Mouse (Mus musculus) v-Abl transformed pro-B cells (cell line): Measurements from ENCODE around the gene Slc39a10.

Experiments used
- in situ Hi-C, 2 experiments: fragments of 400-800 bp; cut with MboI; formaldehyde crosslinking; loops; one replicate each; pipeline ENCODE4 v1.15.1; 2025; ENCODE audit not compliant: unreplicated experiment in 2 of 2

Slc39a10 gene

DNA sequence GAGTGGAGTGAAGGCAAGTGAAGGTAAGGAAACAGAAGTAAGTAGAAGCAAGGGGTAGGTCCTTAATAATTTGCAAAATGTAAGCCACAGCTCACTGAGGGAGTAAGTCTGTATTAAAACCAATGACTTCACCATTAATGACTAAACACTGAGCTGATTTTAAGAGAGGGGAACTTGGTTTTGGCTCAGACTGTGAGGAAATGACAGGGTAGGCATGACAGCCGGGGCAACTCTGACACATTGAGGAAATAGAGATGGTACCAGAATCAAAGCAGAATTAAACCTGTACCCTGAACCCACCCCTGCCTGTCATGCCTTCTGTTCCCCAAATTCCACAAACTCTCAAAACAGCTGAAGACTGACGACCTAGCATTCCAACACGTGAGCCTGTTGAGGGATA, 18.9 kb downstream of the Slc39a10 start:
- in situ Hi-C loops, result no loop called here

DNA sequence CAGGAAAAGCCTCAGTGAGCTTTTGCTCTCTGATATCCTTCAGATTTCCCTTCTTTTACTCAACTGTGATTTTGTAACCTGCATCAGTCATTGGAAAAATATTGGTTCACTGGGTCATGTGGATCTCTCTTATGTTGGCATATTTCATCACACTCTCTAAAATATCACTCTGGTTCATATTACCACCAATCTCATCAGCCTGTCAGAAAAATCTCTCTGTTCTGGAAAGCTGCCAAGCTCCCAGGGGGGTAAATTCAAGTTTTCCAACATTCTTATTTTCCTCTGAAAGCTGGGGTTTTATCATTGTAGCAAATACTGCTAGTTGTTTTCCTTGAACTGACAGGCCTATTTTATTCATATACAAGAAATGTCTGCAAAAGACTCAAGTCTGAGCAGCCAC, 22.9 kb downstream of the Slc39a10 start:
- in situ Hi-C loops, result no loop called here

DNA sequence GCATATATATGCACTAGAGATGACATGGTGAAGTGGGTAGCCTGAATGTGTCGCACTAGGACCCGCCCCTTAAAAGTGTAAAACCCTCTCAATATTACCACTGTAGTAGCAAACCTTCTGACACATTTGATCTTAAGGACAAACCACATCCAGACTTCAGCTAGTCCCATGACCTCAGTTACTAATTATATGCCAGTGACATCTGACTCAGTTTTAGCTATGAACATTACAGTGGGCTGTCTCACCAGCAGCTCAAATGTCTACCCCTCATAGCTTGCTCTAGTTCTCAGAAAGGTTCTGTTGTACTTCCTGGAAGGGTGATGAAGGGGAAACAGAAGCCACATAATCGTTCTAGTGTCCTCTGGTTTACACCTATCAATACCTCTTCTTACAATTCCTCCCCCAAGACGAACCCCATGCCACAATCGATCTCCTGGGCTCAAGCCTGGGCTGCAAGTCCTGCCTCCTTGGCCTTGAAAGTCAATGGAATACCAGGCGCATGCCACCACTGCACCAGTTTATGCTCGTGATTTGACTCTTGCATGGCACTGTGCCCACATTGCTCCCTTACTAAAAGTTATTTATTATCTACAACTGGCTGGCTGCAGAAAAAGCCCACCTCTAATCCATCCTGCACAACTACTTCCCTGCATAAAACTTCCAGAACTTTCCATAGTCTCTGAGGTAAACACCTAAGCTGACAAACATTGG, 28.3 kb downstream of the Slc39a10 start:
- in situ Hi-C loops, result no loop called here

DNA sequence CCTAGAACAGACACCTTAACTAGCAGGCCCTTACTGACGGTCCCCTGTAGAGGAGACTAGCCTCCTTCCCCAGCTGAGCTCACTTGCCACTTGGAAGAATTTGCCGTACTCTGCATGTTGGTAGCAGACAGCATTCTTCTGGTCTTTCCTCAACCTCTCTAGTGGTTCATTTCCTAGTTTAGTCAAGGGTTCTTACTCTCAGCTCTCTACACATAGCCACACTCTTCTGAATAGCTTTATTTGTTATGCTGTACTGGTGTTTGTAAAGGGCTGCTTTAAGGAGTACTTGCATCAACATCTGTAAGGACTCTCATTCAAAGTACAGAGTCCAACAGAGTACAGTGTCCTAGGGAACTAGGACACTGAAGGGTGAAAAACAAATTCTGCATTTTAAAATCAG, 29.2 kb downstream of the Slc39a10 start:
- in situ Hi-C loops, result no loop called here

DNA sequence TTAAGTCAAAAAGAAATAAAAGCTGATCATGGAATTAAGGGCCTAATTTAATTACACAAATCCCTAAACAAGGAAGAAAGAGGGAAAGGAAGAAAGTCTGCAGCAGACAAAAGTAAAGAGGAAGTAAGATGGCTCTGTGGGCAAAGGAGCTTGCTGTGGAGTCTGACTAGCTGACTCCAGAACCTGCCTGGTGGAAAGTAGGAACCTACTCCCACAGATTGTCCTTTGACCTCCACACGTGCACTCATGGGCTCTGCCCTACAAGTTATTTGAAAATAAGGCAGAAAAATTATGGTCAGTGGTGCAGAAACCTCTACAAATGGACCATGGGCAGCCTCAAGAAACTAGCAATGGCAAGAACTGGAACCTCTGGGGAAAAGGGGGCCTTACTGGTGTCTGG, 32.6 kb downstream of the Slc39a10 start:
- in situ Hi-C loops, result no loop called here

DNA sequence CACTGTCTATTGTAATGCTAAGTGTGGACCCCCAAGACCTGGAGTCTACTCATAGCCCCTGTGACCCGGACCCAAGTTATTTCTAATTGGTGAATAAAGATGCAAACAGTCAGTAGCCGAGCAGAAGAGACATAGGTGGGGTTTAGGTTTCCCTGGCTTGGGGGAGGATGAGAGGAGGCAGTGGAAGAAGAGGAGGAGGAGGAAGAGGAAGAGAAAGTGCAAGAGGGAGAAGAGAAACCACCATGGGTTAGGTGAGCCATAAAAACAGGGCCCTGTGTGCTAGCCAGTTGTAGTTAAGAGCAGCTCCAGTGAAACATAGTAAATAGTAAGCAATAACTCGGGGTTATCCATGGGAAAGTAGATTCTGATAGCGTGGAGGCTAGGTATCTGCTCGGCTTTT, 34.1 kb downstream of the Slc39a10 start:
- in situ Hi-C loops, result loop anchor here (5.0 to 10.0 kb wide), 5 partner anchors 49 to 1064 kb away; partner anchors contain the start of gene Wdr75 (in 1 of the 2)

DNA sequence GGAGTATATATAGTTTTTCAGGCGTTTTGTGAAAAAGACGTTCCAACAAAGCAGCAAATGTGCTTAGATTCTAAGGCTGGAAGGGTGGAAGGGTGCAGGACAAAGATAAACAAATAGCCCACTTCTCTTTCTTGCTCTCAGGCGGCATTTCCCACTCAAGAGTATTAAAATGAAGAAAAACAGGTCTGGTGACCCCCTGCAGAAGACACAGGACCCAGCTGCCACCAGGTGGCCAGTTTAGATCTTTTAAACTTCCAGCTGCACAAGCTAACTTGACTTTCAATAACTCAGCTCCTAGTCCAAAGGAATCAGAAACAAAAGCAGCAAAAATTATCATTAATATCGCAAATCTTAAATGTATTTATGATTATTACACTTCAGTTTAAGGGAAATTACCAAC, 36.2 kb downstream of the Slc39a10 start:
- in situ Hi-C loops, result loop anchor here (5.0 to 10.0 kb wide), 5 partner anchors 51 to 1062 kb away; partner anchors contain the start of gene Wdr75 (in 1 of the 2)

DNA sequence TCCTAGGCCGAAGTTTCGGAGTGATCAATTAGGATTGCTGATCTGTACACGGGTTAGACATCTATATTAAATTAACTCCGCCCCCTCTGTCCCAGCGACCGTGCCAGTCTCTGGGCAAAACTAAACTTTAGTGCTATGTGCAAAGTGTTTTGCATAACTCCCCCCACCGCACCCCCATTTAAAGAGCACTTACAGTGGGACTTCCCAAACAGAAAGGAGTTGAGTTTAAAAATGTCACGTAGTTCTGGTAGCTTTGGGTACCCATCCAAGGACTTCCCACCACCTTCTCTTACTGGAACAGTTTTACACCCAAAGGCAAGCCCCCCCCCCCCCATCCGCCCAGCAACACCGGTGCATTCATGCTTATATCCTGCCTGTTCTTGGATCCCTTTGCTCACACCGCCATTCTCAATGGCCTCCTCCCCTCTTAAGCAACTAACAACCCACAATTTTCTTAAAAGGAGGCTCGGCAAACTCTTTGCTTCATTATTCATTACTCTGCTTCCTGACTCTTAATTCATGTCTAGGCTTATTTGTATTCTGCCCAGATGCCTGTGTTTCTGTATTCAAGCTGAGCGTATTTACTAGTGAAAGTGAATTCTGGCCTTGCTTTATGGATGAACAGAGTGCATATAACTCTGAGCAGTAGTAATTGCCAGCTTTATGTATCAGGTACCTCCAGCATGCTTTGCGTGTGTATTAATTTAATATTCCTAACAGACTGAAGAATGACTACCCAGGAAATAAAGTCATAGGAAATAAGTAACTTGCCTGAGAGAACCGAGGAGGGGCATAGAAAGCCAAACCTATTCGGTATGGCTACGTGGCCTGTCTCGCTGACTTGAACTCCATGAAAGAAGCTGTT, 38.4 kb downstream of the Slc39a10 start:
- in situ Hi-C loops, result loop anchor here in 1 of 2 experiments (10.0 kb wide), 2 partner anchors 419 to 1059 kb away; partner anchors contain the start of gene Wdr75

DNA sequence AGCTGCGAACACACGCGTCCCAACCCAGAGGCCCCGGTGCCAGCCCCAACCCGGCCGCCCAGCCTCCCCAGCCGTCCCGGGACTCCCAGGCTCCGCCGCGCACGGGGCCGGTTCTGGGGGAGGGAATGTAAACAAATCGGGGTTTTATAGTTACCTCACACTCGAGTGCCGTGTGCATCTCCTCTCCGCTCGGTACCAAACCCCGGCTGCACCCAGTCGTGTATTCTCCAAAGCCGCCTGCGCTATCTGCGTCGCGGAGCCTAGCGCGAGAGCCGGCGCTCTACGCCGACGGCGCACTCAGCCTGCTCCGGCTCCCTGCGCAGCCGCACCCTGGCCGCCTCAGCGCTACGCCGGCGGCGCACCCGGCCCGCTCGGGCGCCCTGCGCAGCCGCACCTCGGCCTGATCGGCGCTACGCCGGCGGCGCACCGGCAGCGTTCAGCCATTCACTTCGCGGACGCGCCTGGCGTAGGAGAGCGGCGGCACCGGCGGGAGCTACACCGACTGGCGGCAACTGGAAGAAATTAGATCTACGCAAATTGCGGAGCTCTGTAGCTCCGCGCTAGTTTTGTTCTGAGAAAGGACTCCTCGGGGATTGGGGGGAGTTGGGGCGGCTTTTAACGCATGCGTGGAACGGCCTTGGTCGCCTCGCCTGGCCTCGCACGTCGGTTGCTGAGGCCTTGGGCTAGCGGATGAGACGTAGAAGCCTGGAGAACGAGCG, 39.2 kb downstream of the Slc39a10 start:
- in situ Hi-C loops, result loop anchor here in 1 of 2 experiments (10.0 kb wide), 2 partner anchors 419 to 1059 kb away; partner anchors contain the start of gene Wdr75

DNA sequence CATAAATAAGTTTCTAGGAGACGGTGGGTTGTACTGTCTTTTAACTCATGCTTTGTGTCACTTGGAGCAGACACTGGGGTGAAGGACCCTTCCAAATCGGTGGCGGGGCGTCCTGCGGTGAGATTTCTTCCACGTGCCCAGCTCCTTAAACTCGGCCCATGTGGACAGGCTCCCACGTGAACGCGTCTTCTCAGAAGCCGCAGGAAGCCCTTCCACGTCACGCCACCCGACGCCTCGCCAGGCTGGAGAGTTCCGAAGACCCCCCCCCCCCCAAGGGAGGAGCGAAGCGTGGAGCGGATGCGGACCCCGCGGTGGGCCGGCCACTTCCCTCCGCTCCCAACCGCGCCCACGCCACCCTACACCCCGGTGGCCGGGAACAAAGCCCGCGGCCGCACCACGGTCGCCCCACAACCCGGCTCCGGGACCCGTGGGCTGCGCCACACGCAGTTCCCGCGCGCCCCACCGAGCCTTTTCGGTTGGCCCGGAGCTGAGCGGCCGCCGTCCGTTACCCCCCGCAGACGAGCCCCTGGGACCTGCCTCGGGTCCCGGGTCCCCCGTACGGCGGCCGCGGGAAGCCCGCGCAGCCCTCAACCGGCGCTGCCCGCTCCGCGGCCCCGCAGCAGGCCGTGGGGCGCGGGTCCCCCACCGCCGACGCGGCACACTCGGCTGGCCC, 39.9 kb downstream of the Slc39a10 start:
- in situ Hi-C loops, result loop anchor here in 1 of 2 experiments (10.0 kb wide), 2 partner anchors 418 to 1058 kb away; partner anchors contain the start of gene Wdr75

DNA sequence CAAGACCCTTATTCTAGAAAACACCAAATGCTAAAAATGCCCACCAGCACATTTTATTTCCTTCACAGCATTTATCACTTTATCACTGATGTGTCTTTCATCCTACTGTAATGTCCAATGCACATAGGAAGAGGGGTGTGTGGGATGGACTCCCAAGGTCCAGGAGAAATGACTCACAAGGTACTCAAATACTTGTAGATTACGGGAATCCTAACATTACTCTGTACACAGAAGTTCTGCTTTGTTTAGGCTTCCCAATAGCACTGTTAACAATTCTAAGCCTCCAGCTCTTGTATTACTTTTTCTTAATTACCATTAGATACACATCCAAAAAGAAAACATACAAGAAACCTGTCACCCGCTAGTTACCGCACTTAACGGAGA, 40.4 kb downstream of the Slc39a10 start:
- in situ Hi-C loops, result loop anchor here in 1 of 2 experiments (10.0 kb wide), 2 partner anchors 417 to 1057 kb away; partner anchors contain the start of gene Wdr75

DNA sequence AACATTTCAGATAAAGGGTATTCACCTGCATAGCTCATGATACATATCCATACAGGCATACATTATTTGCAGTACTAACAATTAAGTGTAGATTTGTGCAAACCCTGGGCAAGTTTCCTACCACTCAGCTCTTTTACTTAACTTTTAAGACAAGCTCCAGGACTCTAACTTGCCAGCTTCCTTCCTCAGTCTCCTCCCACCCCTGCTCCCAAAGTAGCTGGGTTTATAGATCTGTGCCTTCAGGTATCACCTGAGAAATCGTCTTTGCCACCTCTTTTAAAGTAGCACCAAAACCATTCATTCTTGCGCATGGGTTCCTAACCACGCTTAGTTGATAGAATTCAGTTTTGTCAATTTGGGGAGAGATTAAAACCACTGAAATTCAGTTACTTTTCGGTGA, 41.1 kb downstream of the Slc39a10 start:
- in situ Hi-C loops, result loop anchor here in 1 of 2 experiments (10.0 kb wide), 2 partner anchors 417 to 1057 kb away; partner anchors contain the start of gene Wdr75

DNA sequence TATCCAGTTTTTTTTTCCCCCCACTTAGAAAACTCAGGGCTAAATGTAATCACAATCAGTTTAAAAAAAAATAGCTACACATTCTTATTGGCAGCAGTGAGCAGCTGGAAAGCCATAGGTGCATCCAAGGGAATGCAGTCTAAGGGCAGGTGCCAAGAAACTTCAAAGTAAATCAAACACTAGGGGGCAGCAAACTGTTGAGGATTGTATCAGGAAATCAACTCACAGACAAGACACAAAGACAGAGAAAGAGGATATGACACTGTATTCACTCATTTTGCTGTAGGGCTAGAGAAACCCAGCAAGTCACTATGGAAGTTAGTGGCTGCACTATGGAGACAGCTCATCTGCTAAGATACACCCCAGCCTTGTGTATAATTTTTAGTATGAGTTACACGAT, 42.9 kb downstream of the Slc39a10 start:
- in situ Hi-C loops, result loop anchor here (5.0 to 25.0 kb wide), 5 partner anchors 118 to 1055 kb away; partner anchors contain the start of gene Wdr75 (in 1 of the 2)

DNA sequence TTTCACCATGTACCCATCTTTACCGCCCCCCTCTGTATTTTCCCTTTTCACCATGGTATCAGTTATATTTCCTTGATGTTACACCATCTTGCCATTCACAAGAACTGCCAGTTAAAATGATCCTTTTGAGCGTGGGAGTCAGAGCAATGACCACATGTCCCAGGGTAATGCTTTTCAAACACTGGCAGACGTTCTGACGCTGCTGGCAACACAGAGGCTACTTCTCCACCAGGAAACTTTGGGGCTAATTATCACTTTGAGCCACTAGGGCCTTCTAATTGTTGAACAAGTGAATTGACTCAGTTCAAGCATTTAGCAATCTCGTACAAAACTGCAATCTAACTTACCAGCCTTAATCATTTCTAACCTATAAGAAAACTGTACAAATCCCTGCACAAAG, 47.4 kb downstream of the Slc39a10 start:
- in situ Hi-C loops, result loop anchor here (5.0 to 25.0 kb wide), 3 partner anchors 122 to 1030 kb away; no protein-coding TSS in a partner anchor

DNA sequence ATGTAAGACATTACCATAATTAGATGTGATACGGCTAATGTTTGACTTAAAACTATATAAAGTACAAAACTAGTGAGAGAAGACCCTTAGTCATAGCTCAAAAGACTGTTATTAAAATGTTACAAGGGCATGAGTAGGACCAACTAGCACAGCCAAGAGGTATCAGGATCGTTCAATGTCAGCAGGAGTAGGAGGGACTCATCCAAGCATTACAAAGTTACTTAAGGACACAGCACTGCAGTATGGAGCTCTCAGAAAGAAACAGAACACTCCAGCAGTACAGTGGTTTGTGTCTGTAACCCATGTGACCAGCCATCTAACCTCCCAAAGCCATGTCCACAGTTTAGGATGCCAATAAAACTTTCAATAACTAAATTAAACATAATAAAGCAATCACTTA, 48.4 kb downstream of the Slc39a10 start:
- in situ Hi-C loops, result loop anchor here (10.0 to 25.0 kb wide), 2 partner anchors 1007 to 1029 kb away; no protein-coding TSS in a partner anchor

DNA sequence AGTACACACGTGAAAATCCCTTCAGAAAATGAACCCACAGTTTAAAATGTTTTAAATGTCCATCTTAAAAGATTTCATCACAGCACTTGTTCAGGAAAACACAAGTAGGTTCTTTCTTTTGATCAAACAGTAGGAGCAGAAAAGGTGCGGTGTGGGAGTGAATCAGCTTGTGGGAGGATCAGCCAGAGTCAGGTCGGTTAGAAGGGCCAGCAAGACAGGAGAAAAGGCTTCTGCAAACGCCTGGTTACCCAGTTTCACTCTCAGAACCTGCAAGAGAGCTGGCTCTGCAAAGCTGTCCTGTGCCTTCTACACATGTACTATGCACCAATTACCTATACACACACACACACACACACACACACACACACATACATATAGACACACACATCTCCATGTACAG, 49.2 kb downstream of the Slc39a10 start:
- in situ Hi-C loops, result loop anchor here (10.0 to 25.0 kb wide), 2 partner anchors 1006 to 1029 kb away; no protein-coding TSS in a partner anchor

DNA sequence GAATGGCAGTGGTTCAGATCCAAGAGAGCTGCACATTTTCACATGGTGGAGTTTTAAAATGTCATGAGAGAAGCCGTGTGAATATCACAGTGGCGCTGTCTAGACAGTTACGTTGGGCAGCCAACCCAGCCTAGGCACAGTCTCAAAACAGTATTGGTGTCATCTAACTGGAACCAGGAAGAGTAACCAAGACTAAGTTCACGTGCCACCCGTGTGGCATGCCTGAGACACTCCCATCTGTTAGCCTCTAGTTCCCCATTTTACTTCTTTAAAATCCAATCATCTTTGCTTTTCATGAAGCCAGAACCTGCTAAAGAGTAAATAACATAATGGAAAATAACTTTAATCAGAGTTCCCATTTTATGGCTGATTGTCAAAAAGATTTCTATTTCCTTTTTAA, 60.7 kb downstream of the Slc39a10 start:
- in situ Hi-C loops, result loop anchor here in 1 of 2 experiments (25.0 kb wide), 1 partner anchor 995 kb away; no protein-coding TSS in a partner anchor

DNA sequence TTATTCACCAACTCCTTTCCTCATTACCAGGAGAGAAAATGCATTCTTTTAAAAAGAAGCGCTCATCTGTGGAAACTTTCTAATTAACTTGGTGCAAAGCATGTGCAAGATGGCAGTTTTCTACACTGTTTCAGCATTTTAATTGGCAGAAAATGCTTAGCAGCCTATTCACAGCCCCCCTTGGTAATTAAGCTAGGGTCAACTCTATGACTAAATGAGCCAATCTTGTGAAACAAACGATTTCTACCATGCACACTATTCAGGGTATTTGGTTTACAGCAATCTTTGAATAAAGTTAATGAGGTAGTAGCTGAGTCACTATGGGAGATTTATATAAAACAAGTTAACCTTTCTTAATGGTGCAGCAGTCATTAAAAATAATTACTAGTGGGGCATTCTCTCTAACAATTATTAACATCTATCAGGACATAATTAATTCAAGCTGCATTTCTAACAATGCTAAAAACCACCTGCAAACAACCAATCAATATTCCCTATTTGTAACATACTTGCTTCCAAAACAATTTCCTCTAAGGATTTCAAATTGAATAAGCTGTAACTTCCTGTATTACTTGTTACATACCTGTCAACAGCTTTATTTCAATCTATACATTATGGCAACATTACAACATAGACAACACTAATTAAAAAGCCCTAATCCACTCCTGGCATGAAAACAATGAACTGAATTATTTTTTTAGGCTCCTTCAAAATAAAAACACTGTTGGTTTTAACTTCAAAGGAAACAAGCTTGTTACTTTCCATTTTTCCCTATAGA, 62.4 kb downstream of the Slc39a10 start:
- in situ Hi-C loops, result loop anchor here in 1 of 2 experiments (25.0 kb wide), 1 partner anchor 993 kb away; no protein-coding TSS in a partner anchor
